Mouse (Mus musculus) limb, embryonic 13.5 days (tissue): Measurements from ENCODE around the gene Fxr1. TPM values are rescaled to one million over a fixed set of nuclear protein-coding genes. Genes with fewer than 3 reads are reported as not detected.
A peak's percentile ranks its signal among the peaks of the same experiment; 100 is the strongest.
"Not testable (repeated sequence)": the region's sequence is repeated elsewhere in the genome, so short reads cannot be mapped to it uniquely, and the experiment has no call there.

Experiments used
- ATAC-seq: fragments of 200-750 bp; cut with Nextera tagmentation; 2 replicates; pipeline ENCODE4 v1.8.0; 2017; ENCODE audit warnings: low read depth, moderate number of reproducible peaks, moderate TSS enrichment; ENCODE audit not compliant: low FRiP score
- H3K27ac ChIP-seq: fragments of 300-500 bp; sonication (generic); 2 replicates; pipeline ENCODE4 v1.5.1; 2015; ENCODE audit warnings: inconsistent platforms, mild to moderate bottlenecking, moderate library complexity
- H3K27me3 ChIP-seq: fragments of 300-500 bp; sonication (generic); 2 replicates; pipeline ENCODE4 v1.6.1; 2015; ENCODE audit warnings: mild to moderate bottlenecking, inconsistent platforms
- H3K36me3 ChIP-seq: fragments of 300-500 bp; sonication (generic); 2 replicates; pipeline ENCODE4 v1.6.1; 2015; ENCODE audit warnings: inconsistent platforms, mild to moderate bottlenecking, moderate library complexity
- H3K4me1 ChIP-seq: fragments of 300-500 bp; sonication (generic); 2 replicates; pipeline ENCODE4 v1.6.1; 2015; ENCODE audit warnings: inconsistent platforms
- H3K4me2 ChIP-seq: fragments of 300-500 bp; sonication (generic); replicated peaks from 2 replicates; pipeline ENCODE4 v1.6.1; 2015; ENCODE audit warnings: inconsistent platforms, mild to moderate bottlenecking, moderate library complexity
- H3K4me3 ChIP-seq: fragments of 300-500 bp; sonication (generic); 2 replicates; pipeline ENCODE4 v1.5.1; 2015; ENCODE audit warnings: moderate library complexity, mild to moderate bottlenecking, inconsistent platforms
- H3K9ac ChIP-seq: fragments of 300-500 bp; sonication (generic); 2 replicates; pipeline ENCODE4 v1.6.1; 2015; ENCODE audit warnings: mild to moderate bottlenecking, inconsistent platforms
- H3K9me3 ChIP-seq: fragments of 300-500 bp; sonication (generic); 2 replicates; pipeline ENCODE4 v1.6.1; 2016; ENCODE audit warnings: inconsistent platforms
- whole genome bisulfite sequencing: fragments of 180-500 bp; shearing (Covaris S2); methylation state at CpG from one replicate; pipeline ENCODE4 v1.1.7; 2015; 5-methylcytosine and 5-hydroxymethylcytosine counted together
- polyA plus RNA-seq: library from polyadenylated mRNA; unstranded; fragments of >200 nt; fragmentation: Nextera tagmentation; extraction: Ambion mirVana; gene quantifications from 2 replicates; pipeline ENCODE4 v1.2.1, GENCODE M21; 2015

Gene Fxr1
- 66.3 and 71.3 TPM in 2 replicates for polyA plus RNA-seq

DNA sequence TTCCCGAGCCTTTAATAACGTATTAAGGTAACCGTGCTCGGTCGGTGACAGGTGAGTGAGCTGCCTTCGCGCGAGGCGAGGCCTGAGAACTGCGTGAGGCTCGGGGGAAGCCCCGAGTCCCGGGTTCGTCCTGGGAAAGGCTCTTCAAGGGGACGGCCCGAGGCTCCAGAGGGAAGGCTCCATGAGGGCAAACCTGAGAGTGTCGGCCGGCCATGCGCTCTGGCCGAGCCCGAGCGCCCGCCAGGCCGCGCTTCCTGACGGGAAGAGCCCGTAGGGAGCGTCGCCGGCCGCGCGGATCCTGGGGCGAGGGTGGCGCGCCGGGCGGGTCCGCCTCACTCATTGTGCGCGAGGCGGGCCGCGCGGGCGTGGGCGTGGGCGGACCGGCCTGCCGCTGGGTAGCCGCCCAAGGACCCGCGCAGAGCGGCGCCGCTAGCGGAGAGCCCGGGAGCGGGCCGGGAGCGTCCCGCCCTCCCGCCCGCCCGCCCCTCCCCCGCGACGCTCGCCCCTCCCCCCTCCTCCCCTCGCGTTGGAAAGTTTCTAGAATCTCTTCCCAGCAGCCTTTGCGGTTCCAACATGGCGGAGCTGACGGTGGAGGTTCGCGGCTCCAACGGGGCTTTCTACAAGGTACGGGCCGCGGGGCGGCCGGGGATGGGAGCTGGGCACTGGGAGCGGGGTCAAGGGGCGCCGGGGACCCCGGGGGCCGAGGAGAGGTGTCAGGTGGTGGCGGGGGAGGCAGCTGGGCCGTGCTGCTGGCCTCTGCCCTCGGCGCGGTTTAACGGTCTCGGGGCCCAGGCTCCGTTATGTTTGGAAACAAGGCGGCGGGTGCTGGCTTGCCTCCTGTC lies at the start of gene Fxr1:
TSS of gene Fxr1 (plus strand) at position 404 of the 842 bp plus-strand sequence.
- peaks cover 3% of the 10 kb centered on the region; the same call in 1 of the 2 replicates for H3K9me3 ChIP-seq
- peak; percentile 96 for ATAC-seq
- no peaks in the 10 kb centered on the region for H3K36me3 ChIP-seq
- peak within 1 kb of the TSS; percentile 91 for H3K4me3 ChIP-seq
- H3K27ac ChIP-seq: peak within 1 kb of the TSS; percentile 94
- H3K4me1 ChIP-seq: peaks cover 8% of the 10 kb centered on the region
- H3K9ac ChIP-seq: peak within 1 kb of the TSS; percentile 98
- WGBS: under 1% methylated on average over 70 of the region's 97 CpGs
- peaks cover 2% of the 10 kb centered on the region; the same call in 1 of the 2 replicates for H3K27me3 ChIP-seq
- H3K4me2 ChIP-seq: peak within 1 kb of the TSS; percentile 71

DNA sequence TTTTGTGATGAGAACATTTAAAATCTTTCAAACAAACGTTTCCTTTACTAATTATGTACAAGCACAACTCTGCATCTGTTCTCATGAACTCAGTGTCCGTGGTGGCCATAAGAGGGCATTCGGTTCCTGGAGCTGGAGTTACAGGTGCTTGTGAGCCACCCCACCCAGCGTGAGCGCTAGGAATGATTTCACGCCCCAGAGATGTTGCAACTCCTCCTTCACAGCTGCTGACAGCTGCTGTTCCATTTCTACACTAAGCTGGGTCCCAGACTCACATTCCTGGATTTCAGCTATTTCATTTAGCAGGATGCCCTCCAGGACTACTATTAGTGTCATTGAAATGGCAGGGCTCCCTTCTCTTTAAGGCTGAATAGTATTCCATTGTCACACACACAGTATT lies 40.3 kb upstream of the Fxr1 start:
- Histone ChIP-seq H3K36me3 (no peaks in the 10 kb centered on the region), H3K9ac (no peak overlapping the region), H3K4me2 (no peak overlapping the region), H3K27ac (no peak overlapping the region), H3K4me1 (no peaks in the 10 kb centered on the region), H3K9me3 (no peaks in the 10 kb centered on the region), H3K27me3 (no peaks in the 10 kb centered on the region), H3K4me3 (no peak overlapping the region)
- 60% methylated on average over 6 of the region's 6 CpGs for WGBS
- no peak for ATAC-seq

DNA sequence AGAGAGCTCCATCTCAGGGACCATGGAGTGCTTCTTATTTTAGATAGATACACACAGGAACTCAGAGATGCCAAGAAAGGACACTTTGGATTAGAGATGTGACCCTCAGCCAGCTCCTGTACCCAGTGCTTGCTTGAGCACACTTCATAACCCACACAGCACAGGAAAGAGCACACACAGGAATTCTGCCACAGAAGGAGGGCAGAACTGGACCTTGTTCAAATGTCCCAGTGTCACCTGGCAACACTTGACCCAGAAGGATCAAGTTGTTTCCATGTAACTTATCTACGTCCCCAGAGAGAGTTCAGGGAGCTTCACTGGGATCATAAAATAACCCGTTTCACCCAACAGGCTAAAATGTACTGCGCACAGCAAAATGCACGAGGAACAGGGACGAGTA lies 37.0 kb upstream of the Fxr1 start:
- no peaks in the 10 kb centered on the region for H3K36me3 ChIP-seq
- 82% methylated on average over 5 of the region's 5 CpGs for WGBS
- no peaks in the 10 kb centered on the region for H3K9me3 ChIP-seq
- no peaks in the 10 kb centered on the region for H3K4me1 ChIP-seq
- H3K9ac ChIP-seq: no peak overlapping the region
- no peaks in the 10 kb centered on the region for H3K27me3 ChIP-seq
- no peak overlapping the region for H3K4me2 ChIP-seq
- H3K4me3 ChIP-seq: no peak overlapping the region
- no peak overlapping the region for H3K27ac ChIP-seq
- ATAC-seq: no peak

DNA sequence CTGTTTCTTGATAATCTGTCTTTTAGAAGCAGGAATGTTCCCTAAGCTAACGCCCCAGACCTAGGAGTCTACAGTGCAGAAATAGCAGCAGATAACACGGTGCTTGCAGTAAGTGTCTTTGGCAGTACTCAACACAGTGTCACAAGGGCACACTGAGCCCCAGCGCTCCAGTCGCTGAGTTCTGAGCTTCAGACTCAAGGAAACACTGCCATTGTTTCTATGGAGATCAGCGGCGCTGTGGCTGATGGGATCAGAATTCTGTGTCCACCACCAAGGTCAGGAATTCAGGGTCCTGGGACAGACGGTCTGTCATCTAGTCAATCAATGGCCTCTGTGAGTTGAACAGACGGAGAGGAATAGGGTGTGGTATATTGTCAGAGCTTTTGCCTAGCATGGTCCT lies 30.4 kb upstream of the Fxr1 start:
- no peak for ATAC-seq
- no peaks in the 10 kb centered on the region for H3K9me3 ChIP-seq
- 0 out of 2 replicates have a peak, but pooled peaks cover 7% of the 10 kb centered on the region for H3K4me1 ChIP-seq
- no peaks in the 10 kb centered on the region for H3K36me3 ChIP-seq
- no peak overlapping the region for H3K4me2 ChIP-seq
- 79% methylated on average over 8 of the region's 8 CpGs for WGBS
- no peak overlapping the region for H3K9ac ChIP-seq
- no peaks in the 10 kb centered on the region for H3K27me3 ChIP-seq
- H3K4me3 ChIP-seq: no peak overlapping the region
- no peak overlapping the region for H3K27ac ChIP-seq

GRCm38 (mm10) chr3:33990451-33990850 lies 29.3 kb upstream of the Fxr1 start:
- Histone ChIP-seq H3K27ac (no peak overlapping the region), H3K9ac (no peak overlapping the region), H3K4me1 (0 out of 2 replicates have a peak, but pooled peaks cover 7% of the 10 kb centered on the region), H3K4me2 (no peak overlapping the region), H3K36me3 (no peaks in the 10 kb centered on the region), H3K9me3 (no peaks in the 10 kb centered on the region), H3K4me3 (no peak overlapping the region), H3K27me3 (no peaks in the 10 kb centered on the region)
- WGBS: 71% methylated on average over 10 of the region's 10 CpGs
- no peak for ATAC-seq

GRCm38 (mm10) chr3:33990921-33991320 lies 28.8 kb upstream of the Fxr1 start:
- WGBS: 63% methylated on average over 8 of the region's 8 CpGs

DNA sequence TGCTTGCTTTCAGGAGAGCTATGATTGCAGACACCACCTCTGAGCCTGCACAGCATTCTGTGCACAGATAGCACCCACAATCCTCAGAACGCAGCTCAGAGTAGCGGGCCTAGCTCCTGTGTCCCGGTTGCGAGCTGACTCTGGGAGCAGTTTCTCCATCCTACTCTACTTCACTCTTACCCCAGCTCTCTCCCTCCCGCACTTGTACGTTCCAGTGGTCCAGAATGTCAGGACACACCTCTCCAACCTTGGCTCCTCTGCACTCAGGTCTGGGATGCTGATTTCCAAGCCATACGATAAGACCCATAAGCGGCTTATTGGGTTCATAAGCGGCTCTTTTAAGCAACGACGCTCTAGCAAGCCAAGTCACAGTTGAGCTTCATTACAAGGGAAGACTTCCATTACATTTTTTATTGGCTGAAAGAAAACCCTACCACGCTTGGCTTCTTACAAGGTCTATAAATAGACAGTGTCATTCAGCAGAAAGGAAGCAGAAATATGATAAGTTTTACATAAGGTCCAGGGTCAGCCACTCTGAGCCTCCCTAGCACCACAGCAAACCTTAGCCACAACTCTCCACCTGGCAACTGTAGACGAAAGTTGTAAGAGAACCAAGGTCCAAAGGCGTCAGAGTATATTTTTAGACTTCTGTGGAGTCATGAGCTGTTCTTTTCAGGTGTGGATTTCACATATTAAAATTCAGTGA lies 26.2 kb upstream of the Fxr1 start:
- 0 out of 2 replicates have a peak, but pooled peaks cover 7% of the 10 kb centered on the region for H3K4me1 ChIP-seq
- no peak overlapping the region for H3K27ac ChIP-seq
- H3K4me2 ChIP-seq: no peak overlapping the region
- no peaks in the 10 kb centered on the region for H3K9me3 ChIP-seq
- H3K27me3 ChIP-seq: no peaks in the 10 kb centered on the region
- no peaks in the 10 kb centered on the region for H3K36me3 ChIP-seq
- no peak for ATAC-seq
- no peak overlapping the region for H3K4me3 ChIP-seq
- WGBS: 81% methylated on average over 14 of the region's 14 CpGs
- no peak overlapping the region for H3K9ac ChIP-seq

More at GRCm38 (mm10) chr3:33990921-33991320, 28.8 kb upstream of the Fxr1 start:
- H3K9me3 ChIP-seq: no peaks in the 10 kb centered on the region
- H3K36me3 ChIP-seq: no peaks in the 10 kb centered on the region
- ATAC-seq: no peak; the same call in 1 of the 2 replicates
- H3K4me1 ChIP-seq: 0 out of 2 replicates have a peak, but pooled peaks cover 7% of the 10 kb centered on the region
- H3K4me2 ChIP-seq: no peak overlapping the region
- H3K9ac ChIP-seq: no peak overlapping the region
- no peaks in the 10 kb centered on the region for H3K27me3 ChIP-seq
- H3K27ac ChIP-seq: no peak overlapping the region
- H3K4me3 ChIP-seq: no peak overlapping the region

GRCm38 (mm10) chr3:33994127-33994488 lies 25.6 kb upstream of the Fxr1 start:
- no peaks in the 10 kb centered on the region for H3K27me3 ChIP-seq
- H3K4me2 ChIP-seq: no peak overlapping the region
- 54% methylated on average over 3 of the region's 3 CpGs for WGBS
- no peak overlapping the region for H3K9ac ChIP-seq
- H3K4me1 ChIP-seq: 0 out of 2 replicates have a peak, but pooled peaks cover 7% of the 10 kb centered on the region
- H3K9me3 ChIP-seq: no peaks in the 10 kb centered on the region
- no peak overlapping the region for H3K4me3 ChIP-seq
- H3K36me3 ChIP-seq: no peaks in the 10 kb centered on the region
- ATAC-seq: no peak
- no peak overlapping the region for H3K27ac ChIP-seq

DNA sequence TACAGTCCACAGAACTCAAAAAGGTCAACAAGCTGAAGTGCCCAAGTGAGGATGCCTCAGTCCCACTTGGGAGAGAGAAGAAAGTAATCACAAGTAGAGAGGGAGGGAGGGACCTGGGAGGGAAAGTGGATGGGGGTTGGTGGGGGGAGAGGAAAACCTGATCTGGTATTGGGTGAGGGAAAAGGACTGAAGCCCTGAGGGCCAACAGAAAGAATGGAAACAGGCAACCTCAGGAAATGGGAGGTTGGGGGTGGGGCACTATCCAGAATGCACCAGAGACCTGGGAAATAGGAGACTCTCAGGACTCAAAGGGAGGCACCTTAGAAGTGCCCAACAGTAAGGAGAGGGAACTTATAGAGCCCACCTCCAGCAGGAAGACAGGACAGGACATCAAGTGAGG lies 18.1 kb upstream of the Fxr1 start:
- ATAC-seq, H3K27ac ChIP-seq, H3K27me3 ChIP-seq, H3K4me3 ChIP-seq, H3K4me1 ChIP-seq, H3K9ac ChIP-seq, H3K36me3 ChIP-seq, H3K4me2 ChIP-seq, H3K9me3 ChIP-seq: not testable (repeated sequence)

GRCm38 (mm10) chr3:34003860-34004259 lies 15.9 kb upstream of the Fxr1 start:
- no peak for ATAC-seq
- Histone ChIP-seq H3K27ac (no peak overlapping the region), H3K9ac (no peak overlapping the region), H3K9me3 (no peaks in the 10 kb centered on the region), H3K4me3 (no peak overlapping the region), H3K27me3 (no peaks in the 10 kb centered on the region), H3K4me2 (no peak overlapping the region), H3K36me3 (no peaks in the 10 kb centered on the region), H3K4me1 (peaks cover 3% of the 10 kb centered on the region; the same call in 1 of the 2 replicates)
- WGBS: 71% methylated on average over 3 of the region's 3 CpGs

DNA sequence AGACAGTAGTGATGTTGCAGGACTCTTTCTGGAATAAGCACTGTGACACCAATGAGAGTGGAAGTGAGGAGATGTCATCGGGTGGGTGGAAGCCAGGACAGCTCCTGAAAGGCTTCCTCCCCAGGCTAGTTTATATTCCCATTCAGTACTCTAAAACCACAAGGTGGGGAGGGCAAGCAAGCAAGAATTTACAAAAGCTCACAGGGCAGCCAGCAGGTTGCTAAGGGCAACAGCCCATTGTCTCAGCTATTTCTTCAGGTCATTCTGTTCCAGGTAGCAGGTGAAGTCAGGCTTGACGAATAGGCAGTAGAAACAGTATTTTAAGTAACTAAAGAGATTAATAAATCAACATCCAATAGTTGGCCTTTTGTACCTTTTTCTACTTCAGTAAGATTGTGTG lies 13.4 kb upstream of the Fxr1 start:
- Histone ChIP-seq H3K4me3 (no peak overlapping the region), H3K27ac (no peak overlapping the region), H3K9ac (no peak overlapping the region), H3K4me1 (peaks cover 3% of the 10 kb centered on the region; the same call in 1 of the 2 replicates), H3K9me3 (no peaks in the 10 kb centered on the region), H3K27me3 (no peaks in the 10 kb centered on the region), H3K4me2 (no peak overlapping the region), H3K36me3 (no peaks in the 10 kb centered on the region)
- 82% methylated on average over 2 of the region's 2 CpGs for WGBS
- ATAC-seq: no peak

DNA sequence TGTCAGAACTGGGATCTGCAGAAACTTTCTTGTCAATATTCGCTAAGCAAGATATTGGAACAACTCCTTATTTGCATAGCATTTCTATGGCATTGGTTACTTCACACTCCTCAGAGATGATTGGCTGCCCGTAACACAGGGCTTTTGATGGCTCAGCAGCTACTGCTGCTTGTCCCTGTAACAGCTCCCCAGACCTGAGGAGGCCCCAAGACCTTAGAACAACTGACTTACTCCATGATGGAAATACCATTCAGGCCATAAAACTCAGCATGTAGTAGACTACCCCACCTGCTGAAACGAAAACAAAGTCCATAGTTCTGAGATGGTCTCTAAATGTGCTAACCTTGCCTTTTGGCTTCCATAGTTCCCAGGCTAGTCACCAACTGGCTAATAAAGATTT lies 12.9 kb upstream of the Fxr1 start:
- Histone ChIP-seq H3K9me3 (no peaks in the 10 kb centered on the region), H3K9ac (no peak overlapping the region), H3K4me3 (no peak overlapping the region), H3K27me3 (no peaks in the 10 kb centered on the region), H3K36me3 (no peaks in the 10 kb centered on the region), H3K4me2 (no peak overlapping the region), H3K27ac (no peak overlapping the region), H3K4me1 (peaks cover 3% of the 10 kb centered on the region; the same call in 1 of the 2 replicates)
- WGBS: 59% methylated on average over 3 of the region's 3 CpGs
- ATAC-seq: no peak
